Mouse (Mus musculus): Measurements from ENCODE around the gene Cd68.

Cd68 gene

DNA sequence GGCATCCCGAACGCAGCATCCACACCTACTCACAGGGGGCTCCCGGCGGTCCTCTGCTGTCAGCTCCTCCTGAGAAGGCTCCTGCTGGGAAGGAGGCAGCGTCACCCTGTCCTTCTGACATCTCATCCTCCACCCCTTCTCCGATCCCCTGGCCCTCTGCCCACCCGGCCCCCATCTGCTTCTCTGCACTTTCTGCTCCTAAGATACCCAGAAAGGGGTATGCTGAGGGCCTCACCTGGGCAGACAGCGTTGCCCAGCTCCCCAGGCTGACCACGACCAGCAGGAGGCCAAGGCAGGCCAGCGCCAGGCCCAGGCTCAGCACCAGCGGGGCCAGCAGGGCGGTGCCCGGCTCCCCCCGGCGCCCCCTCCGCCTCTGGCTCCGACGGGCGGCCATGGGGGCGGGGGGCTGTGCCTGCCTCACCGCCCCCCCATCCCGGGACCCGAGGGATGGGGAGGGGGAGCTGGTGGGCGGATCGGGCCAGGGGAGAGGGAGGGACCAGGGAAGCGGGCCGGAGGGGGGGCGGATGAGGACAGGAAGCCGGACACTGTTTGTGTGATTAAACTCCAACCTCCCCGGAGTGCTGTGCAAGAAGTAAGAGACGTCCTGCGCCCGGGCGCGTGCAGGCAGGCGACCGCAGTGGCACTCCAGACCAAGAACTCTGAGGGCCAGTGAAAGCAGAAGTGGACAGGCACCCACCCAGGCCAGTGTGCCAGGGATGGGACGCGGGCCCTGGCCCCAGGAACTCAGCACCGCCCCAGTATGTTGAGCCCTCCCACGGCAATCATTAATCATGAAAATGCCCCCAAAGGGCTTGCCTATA lies 29.6 kb upstream of the Cd68 start, which contains the start of the genes Tnfsf12 and Tnfsfm13:
Gene Tnfsf12, minus strand, starts transcription at position 489 of the 821 bp plus-strand sequence.
Gene Tnfsfm13, minus strand, starts transcription at position 738 of the 821 bp plus-strand sequence.
- no peak for DNase-seq (ENCODE audit: low spot score in 2 of 2)

DNA sequence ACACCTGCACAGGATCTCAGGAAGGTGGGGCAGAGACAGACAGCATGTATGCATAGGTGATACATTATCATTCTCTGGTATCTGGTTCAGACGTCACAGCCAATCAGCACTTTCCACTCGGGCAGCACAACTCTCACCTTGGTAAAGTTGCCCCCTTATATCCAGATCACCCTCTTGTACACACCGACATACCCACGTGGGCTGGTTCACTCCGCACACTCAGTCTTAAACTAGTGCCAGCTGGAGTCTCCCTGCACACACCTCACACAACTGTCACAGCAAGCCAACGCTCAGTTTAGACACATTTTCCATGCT lies 29.1 kb upstream of the Cd68 start:
- no peak for DNase-seq (ENCODE audit: low spot score in 2 of 2)

DNA sequence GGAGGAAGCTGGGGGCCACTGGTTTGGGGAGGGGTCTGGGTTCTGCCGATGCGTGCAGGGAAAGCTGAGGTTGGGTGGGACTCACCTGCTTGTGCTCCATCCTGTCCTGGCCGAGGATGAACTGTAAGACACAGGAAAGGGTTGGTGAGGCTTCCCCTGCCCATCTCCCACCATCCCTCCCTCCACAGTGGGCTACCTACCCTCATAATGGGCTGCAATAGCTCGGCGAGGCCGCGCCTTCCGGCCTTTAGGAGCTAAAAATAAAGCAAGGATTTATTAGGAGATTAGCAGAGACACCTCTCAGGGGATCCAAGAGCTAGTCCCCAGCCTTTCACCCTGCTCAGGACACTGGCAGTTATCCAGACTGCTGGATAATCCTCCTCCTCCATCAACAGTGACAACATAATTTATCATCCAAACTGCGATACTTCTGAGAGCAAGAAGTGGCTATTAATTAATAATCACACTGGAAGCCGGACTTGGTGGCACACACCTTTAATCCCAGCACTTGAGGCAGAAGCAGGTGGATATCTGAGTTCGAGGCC lies 27.5 kb upstream of the Cd68 start:
- no peak for DNase-seq (ENCODE audit: low spot score in 2 of 2)

DNA sequence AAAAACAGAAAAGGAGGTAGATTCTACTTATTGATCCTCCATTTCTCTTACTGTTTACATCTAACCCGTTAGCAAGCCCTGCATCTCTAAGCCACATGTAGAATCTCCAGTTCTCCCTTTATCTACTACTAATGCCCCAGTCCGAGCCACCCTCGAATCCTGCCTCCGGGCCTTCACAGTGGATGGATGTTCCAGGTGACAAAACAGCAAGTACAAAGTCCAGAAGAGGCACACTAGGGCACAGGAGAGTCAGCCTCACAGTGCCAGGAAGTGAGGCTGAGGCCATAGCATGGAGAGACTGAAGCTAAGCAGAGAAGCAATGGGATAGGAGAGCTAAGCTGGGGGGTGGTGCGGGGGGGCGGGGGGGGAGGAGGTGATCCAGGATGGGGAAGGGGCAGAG lies 26.9 kb upstream of the Cd68 start:
- DNase-seq (ENCODE audit: low spot score in 2 of 2), result no peak

DNA sequence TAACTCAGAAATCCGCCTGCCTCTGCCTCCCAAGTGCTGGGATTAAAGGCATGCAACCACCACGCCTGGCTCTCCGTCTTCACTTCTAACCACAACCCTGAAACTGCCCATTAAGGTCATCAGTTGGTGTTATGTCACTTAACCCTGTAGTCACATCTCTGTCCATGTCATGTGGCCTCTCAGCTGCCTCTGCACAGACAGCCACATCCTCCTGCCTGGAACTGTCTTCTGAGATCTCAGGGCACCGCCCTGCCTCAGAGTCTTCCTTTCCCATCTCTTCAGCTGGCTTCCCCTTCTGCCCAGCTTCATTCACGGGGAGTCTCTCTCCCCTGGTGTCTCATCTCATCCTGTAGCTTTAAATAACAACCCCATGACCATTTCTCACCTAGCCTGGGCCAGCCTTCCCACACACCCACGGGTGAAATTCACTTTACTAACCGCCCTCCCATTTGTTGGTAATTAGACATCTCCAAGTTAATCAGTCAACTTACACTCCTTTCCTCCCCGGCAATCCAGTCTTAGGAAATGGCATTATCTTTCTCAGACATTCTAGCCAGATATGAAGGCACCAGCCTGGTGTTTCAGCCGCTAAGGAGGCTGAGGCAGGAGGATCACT lies 26.4 kb upstream of the Cd68 start:
- DNase-seq (ENCODE audit: low spot score in 2 of 2), result no peak

DNA sequence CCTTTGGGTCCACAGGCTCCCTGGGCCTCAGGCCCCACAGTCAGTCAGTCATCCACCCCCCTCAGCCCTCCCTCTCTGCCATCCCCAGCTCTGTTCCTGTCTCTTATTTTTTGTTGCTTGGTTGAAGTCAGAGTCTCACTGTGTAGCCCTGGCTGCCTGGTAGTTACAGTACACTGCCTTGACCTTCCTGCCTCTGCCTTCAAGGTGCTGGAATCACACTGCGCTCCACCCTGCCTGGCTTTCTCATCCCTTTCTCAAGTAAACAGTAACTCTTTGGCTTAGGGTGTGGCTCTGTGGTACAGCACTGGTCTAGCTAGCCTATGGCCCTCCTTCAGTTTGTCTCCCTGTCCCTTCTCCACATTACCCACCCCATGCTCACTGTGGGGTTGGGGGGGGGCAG lies 23.9 kb upstream of the Cd68 start:
- DNase-seq (ENCODE audit: low spot score in 2 of 2), result no peak

DNA sequence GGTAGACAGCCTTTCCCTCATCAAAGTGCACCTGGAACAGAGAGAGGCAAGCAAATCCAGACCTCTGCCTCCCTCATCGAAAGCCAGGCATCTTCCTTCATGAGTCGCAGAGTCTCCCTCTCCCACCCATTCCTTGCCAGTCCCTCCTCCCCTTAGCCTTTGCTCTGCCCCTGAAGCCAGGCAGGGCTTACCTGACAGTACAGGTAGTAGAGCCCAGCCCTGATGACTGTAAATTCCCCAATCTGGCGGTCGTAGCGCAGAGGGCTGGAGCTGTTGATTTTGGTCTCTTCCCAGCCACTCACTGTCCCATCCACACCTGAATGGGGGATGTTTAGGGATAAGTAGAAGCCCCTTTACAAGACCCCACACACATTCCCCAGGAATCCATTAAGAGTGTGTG lies 21.1 kb upstream of the Cd68 start:
- DNase-seq (ENCODE audit: low spot score in 2 of 2), result no peak

DNA sequence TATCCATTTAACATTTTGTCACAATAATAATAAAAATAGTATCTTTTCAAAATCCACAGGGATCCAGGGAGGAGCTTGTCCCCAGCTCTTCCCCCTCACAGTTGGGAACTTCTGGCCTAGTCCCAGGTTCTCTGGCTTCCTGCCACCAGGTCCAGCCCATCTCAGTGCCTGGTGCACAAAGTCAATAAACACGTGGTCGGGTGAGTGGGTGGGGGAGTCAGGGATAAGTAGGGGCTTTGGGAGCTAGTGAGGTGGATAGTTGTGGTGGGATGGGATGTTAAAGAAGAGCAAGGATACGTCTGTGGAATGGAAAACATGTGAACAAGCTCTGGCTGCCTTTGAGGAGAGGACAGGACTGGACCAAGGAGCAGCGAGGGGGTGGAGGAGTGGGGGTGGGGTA lies 20.4 kb upstream of the Cd68 start:
- DNase-seq (ENCODE audit: low spot score in 2 of 2), result no peak

DNA sequence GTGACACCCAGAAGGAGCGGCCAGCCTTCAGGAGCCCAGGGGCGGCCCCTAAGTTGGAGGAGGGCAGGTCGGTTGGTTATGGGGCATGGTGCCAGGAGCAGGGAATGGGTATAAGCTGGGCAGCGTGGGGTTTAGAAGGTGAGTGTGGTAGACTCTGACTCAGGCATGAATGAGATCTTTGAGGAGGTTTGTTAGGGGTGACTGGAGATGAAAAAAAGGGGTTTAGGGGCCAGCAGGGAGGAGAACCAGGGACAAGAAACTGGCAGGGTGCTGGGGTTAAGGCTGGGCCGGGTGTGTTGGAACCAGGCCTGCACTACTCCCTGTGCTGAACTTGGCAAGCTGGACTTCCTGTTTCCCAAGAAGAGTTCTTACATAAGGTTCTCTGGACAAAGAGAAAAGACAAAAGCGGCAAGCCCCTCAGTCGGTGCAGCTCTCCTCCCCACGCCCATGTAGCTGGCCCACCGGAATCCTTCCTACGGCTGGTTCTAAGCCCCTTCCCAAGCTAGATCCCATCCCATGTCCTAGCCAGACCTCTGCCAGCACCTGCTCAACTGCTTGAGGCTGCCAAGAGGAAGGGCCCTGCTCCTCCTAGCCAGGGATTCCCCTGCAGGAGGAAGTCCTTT lies 19.7 kb upstream of the Cd68 start, which contains the start of gene Tnfsf13:
Gene Tnfsf13, minus strand, starts transcription at position 259 of the 623 bp plus-strand sequence.
- no peak for DNase-seq (ENCODE audit: low spot score in 2 of 2)

DNA sequence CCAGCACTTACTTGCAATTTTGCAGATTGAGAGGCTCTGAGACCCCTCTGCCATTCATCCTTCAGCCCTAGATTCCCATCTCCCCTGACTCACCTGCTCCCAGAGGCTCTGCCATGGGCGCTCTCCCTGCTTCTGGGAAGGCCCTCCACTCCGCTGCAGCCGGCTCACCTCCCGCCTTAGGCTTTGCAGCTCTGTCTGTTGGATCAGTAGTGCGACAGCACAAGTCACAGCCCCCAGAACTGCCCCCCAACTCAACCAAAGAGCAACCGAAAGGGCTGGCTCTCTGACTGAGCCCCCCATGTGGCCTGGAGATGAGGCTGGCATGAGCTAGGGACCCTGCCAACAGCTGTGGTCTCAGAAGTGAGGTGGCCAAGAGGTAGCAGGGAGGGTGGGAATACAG lies 19.0 kb upstream of the Cd68 start:
- no peak for DNase-seq (ENCODE audit: low spot score in 2 of 2)

DNA sequence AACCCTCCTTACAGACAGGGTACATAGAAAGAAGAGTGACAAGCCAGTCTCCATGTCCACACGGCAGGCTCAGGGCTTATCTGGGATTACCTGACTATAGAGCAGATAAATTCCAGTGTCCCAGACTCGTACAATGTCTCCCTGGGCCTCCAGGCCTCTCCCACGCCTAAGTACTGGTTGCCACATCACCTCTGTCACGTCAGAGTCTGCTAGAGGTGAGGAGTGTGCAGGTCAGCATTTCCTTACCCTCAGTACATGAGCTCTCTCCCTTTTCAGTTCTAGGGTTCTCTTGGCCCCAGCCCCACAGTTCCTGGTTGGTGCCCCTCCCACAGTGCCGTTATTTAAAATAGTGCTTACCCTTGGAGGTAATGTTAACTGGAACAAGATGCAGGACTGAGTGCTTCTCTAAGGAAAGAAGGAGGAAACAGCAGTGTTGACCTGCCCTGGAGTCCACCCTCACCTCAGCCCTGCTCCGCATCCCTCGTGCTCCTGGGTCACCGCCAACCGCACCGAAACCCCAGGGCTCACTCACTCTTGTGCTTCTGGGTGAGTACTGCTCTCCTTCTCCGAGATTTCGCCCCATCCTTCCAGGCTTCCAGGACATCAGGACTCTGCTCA lies 18.3 kb upstream of the Cd68 start:
- no peak for DNase-seq (ENCODE audit: low spot score in 2 of 2)

DNA sequence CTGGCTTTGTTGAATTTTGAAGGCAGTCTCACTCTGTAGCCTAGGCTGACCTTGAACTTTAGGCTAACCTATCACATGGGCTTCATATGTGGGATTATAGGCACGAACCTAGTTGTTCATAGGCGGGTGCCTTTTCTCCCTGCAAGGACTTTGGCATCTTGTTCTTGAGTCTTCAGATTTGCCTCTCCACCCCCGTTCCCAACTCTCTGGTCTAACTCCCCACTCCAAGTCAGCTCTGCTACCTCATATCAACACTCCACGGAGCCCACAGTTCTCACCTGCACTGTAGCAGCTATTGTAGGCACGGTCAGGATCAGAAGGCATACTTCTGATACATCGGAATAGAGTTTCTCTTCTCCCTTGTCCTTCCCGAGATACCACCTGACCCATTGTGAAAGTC lies 17.6 kb upstream of the Cd68 start:
- DNase-seq (ENCODE audit: low spot score in 2 of 2), result no peak

DNA sequence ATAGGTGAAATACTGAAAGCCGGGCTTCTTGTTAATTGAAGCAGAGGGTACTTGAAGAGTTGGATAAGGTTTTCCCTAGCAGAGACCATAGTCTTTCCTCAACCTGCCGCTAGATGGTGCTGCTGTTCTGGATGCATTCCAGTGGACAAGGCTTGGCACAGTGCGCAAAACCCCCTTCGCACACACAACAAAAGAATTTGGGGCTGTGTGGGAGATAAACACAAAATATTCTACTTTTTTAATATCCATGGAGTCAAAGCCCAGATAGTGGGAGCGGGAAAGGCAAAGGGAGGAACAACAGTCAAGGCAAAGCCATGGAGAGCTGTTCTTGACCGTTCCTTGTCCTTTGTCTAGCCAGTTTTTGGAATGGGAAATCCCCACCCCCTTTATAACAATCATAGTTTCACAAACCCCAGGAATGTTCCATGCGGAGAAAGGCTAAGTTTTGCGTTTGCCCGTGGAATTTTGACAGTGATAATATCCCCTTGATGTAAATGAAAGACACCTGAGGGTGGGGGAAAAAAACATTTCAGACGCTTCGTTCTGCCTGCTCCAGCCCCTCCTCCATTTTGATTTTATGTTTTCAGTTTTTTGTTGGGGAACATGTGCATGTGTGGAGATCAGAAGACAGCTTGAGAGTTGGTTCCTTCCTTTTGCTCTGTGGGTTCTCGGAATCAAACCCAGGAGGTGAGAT lies 17.0 kb upstream of the Cd68 start:
- DNase-seq (ENCODE audit: low spot score in 2 of 2), result peak; percentile 73 to 86

DNA sequence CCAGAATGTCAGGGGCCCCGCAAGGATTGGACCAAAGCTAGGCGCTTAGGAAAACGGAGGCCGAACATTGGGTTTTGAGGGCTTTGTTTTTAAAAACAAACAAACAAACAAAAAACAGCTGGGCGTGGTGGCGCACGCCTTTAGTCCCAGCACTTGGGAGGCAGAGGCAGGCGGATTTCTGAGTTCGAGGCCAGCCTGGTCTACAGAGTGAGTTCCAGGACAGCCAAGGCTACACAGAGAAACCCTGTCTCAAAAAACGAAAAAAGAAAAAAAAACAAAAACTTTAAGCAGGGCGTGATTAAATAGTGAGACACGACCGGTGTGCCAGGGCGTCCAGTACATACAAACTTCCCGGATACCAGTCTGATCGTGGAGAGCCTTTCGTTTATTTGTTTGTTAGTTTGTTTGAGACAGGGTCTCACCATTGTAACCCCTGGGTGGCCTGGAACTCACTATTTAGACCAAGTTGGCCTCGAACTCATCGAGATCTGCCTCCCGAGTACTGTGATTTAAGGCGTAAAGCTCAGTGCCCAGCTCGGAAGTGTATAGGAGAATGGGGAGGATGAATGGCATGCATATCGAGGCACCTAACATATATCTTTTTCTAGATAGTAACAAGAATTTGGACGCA lies 16.4 kb upstream of the Cd68 start:
- DNase-seq (ENCODE audit: low spot score in 2 of 2), result no peak

DNA sequence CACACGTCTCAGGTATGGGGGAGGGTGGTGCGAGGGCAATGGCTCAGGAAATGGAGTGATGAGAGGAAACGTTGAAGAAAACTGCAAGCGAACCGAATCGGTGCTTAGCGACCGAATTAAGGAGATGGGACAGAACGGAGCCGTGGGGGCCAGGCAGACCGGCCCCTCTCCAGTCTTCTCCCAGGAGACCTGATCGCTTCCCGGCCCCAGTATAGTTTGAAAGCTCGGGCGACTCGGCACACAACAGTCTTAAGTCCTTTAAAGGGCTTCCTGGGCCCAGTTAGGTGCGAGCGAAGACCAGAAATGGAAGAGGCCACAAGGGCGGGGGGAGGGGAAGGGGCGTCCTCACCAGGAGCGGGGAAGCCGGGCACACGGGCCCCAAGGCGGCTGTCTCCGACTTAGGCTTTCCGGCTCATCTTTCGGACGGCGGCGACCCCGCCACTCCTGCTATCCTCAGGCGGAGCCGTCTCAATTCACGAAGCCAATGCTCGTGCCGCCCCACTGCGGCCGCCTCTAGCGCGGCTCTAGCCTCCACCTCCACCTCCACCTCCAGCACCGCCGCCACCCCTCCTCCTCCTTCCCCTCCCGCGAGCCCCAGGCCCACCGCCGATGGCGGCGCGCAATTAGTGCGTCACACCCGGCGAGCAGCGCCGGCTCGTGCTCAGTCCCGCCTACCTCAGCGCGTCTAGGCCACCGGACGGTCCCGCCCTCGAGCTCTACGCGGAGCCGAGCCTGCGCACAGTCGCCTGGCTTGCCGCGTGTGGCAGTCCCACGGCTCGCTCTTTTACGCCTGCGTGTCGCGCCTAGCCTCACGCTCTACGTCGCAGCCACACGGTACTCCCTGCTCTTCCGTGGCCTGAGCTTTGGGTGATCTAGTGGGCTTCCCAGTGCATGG lies 15.6 kb upstream of the Cd68 start, which contains the start of gene Senp3:
Gene Senp3, minus strand, starts transcription at position 771 of the 895 bp plus-strand sequence.
- DNase-seq (ENCODE audit: low spot score in 2 of 2), result peak; percentile 89 to 96

DNA sequence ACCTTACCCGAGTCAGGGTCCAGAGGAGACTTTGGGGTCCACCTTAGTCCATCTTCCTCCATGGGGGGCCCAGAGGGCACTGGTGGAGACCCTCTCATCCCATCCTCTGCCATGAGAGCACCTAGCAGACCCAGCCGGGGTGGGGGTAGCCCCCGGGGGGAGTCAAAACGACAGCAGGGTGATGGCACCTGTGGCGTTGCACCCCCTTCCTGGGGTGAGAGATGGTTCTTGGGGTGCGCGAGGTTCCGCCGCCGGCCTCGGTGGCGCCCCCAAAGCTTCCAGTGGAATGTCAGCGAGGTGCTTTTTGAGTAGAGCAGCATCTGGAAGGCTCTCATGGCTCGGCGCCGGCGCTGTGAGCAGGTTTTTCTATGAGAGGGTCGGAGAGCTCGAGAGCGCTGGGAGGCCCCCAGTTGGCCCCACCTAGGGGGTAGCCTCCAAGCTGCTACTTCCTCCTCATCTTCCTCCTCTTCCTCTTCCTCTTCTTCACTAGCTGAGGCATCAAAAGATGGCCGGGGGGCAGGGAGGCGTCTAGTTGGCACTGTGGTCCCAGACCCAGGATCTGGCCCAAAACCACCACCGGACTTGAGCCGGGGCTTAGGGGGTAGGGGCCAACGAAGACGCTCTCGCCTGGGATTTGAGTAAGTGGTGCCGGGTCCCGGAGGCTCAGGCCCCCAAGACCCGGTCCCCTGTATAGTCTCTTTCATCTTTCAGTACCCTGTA lies 14.3 kb upstream of the Cd68 start:
- no peak for DNase-seq (ENCODE audit: low spot score in 2 of 2)

DNA sequence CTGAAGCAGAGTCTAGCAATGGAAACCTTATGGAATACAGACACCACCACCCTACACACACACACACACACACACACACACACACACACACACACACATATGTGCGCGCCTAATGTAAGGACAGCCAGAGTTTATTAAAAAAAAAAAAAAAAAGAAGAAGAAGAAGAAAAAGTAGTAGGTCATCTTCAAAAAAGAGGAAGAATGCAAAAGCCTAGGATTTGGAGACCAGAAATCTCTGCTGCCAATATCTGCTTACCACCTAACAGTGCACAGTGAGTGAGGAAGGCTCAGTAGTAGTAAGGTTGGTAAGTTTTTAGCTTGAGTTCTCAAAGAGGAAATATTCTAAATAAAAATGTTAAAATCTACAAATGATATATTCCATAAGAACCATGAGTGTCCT lies 13.2 kb upstream of the Cd68 start:
- no peak for DNase-seq (ENCODE audit: low spot score in 2 of 2)

DNA sequence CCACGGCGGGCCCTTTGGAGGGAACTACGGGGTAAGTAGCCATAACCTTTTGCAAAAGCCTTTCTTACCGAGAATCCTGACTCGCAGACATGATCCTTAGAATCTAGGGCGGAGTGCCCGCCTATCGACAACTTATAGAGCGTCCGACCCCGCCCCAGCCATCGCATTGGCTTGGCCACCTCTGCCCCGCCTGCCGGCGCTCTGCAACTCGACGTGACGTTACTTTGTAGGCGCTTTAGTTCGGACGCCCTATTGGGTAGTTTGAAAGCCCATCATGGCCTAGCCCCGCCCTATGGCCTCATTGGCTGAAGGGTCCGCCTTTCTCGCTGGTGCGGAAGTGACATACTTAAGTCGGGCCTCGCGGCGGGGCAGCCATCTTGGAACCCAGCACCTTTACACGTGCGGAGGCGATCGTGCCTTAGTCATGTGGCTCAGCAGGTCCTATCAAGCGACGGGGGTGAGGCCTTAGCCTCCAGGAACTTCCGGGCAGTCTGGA lies 6.3 kb upstream of the Cd68 start, which contains the start of gene Eif4a1:
Gene Eif4a1, minus strand, starts transcription at position 213 of the 496 bp plus-strand sequence.
- peak; percentile 98 to 99 for DNase-seq (ENCODE audit: low spot score in 2 of 2)

DNA sequence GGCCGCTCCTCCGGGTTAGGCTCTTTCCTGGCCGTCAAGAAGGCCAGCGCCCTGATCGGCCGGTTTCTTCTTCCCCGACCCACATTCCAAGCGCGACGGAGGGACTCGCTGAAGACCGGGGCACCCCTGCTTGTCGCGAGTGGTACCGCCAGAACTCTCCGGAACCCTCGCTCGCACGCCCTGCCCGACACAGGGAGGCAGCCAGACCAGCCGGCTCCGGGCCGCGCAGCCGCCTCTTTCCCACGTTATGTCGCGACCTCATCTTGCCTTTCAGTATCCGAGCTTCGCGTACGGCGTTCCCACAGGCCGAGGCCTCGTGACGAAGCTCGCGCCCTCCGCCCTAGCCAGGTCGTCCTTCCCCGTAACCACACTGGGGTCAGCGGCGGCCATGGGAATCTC lies 5.8 kb upstream of the Cd68 start:
- DNase-seq (ENCODE audit: low spot score in 2 of 2), result peak in 1 of 2 experiments; percentile 36

All from spleen, postnatal 14 days (tissue).